Mouse (Mus musculus) C2C12 (cell line): ENCODE results near the gene Acbd4. TPM values are rescaled to one million over a fixed set of nuclear protein-coding genes. Genes with fewer than 3 reads are reported as not detected.

Experiments
- H3K27me3 ChIP-seq: one replicate; pipeline ENCODE4 v1.6.1; 2011; ENCODE audit not compliant: control insufficient read depth, insufficient read depth, insufficient read length
- H3K36me3 ChIP-seq: one replicate; pipeline ENCODE4 v1.6.1; 2011; ENCODE audit not compliant: control insufficient read depth, insufficient read depth
- H3K4me3 ChIP-seq: one replicate; pipeline ENCODE4 v1.5.1; 2011; ENCODE audit warnings: mild to moderate bottlenecking, control low read depth; ENCODE audit not compliant: poor library complexity, insufficient read depth, severe bottlenecking
- H3K79me2 ChIP-seq: one replicate; pipeline ENCODE4 v1.6.1; 2011; ENCODE audit not compliant: control insufficient read depth, insufficient read depth
- H3K79me3 ChIP-seq: one replicate; pipeline ENCODE4 v1.6.1; 2011; ENCODE audit warnings: low read depth, control low read depth
- H3ac ChIP-seq: one replicate; pipeline ENCODE3; 2011; ENCODE audit warnings: low read depth; ENCODE audit not compliant: control insufficient read depth, insufficient read length
- CEBPB ChIP-seq: IDR thresholded peaks from one replicate; pipeline ENCODE4 v1.6.1; 2011; ENCODE audit warnings: low read depth, mild to moderate bottlenecking, control low read depth, moderate library complexity
- CTCF ChIP-seq: IDR thresholded peaks from one replicate; pipeline ENCODE4 v1.5.1; 2011; ENCODE audit not compliant: control insufficient read depth, insufficient read depth, insufficient read length
- FOSL1 ChIP-seq: IDR thresholded peaks from one replicate; pipeline ENCODE4 v1.8.0; 2011; ENCODE audit warnings: mild to moderate bottlenecking, low read length; ENCODE audit not compliant: poor library complexity, insufficient read depth, severe bottlenecking
- MAX ChIP-seq: IDR thresholded peaks from one replicate; pipeline ENCODE4 v1.6.1; 2011; ENCODE audit warnings: mild to moderate bottlenecking, control low read depth
- MYOD1 ChIP-seq: IDR thresholded peaks from one replicate; pipeline ENCODE4 v1.6.1; 2011; ENCODE audit warnings: low read depth; ENCODE audit not compliant: control insufficient read depth, insufficient read length
- MYOG ChIP-seq: IDR thresholded peaks from one replicate; pipeline ENCODE4 v1.6.1; 2011; ENCODE audit not compliant: control insufficient read depth, insufficient read length; ENCODE audit errors: extremely low read depth
- USF1 ChIP-seq: IDR thresholded peaks from one replicate; pipeline ENCODE4 v1.6.1; 2011; ENCODE audit warnings: low read depth, mild to moderate bottlenecking, control low read depth, moderate library complexity
- polyA plus RNA-seq: library from polyadenylated mRNA; unstranded; fragments of >200 nt; fragmentation: generic; extraction: Trizol; gene quantifications from one replicate; pipeline ENCODE4 v1.2.1, GENCODE M21; 2012; ENCODE audit warnings: missing spikeins

Acbd4 gene
- polyA plus RNA-seq, 1 experiment = 23.0 TPM

- Histone ChIP-seq H3K4me3 (peak overlapping the region; percentile 62), H3K36me3 (peaks cover 15% of the 10 kb centered on the region), H3K79me2 (peaks cover 41% of the 10 kb centered on the region), H3K27me3 (no peaks in the 10 kb centered on the region), H3K79me3 (peaks cover 21% of the 10 kb centered on the region), H3ac (peak overlapping the region; percentile 78)
- TF ChIP-seq MAX (no peak), CTCF (peak; percentile 89)
Observed at GRCm38 (mm10) chr11:103116959-103117590, 15.6 kb downstream of the Acbd4 start.

- peak overlapping the region; percentile 62 for H3K4me3 ChIP-seq
- no peaks in the 10 kb centered on the region for H3K27me3 ChIP-seq
- TF ChIP-seq CTCF = no peak
- no peak for TF ChIP-seq CEBPB
- TF ChIP-seq USF1 = no peak
- TF ChIP-seq MAX = no peak
- TF ChIP-seq MYOG = no peak
- no peak for TF ChIP-seq MYOD1
- no peak for TF ChIP-seq FOSL1
- peaks cover 15% of the 10 kb centered on the region for H3K36me3 ChIP-seq
- H3K79me3 ChIP-seq = peaks cover 21% of the 10 kb centered on the region
- peak overlapping the region; percentile 78 for H3ac ChIP-seq
- peaks cover 41% of the 10 kb centered on the region for H3K79me2 ChIP-seq
Observed at GRCm38 (mm10) chr11:103117591-103118009, 16.1 kb downstream of the Acbd4 start.

- H3K27me3 ChIP-seq = no peaks in the 10 kb centered on the region
- no peak overlapping the region for H3ac ChIP-seq
- H3K79me3 ChIP-seq = peaks cover 21% of the 10 kb centered on the region
- H3K79me2 ChIP-seq = peaks cover 41% of the 10 kb centered on the region
- H3K36me3 ChIP-seq = peaks cover 14% of the 10 kb centered on the region
- H3K4me3 ChIP-seq = no peak overlapping the region
- no peak for TF ChIP-seq MYOG
- TF ChIP-seq FOSL1 = no peak
- TF ChIP-seq CEBPB = no peak
- TF ChIP-seq MYOD1 = no peak
- no peak for TF ChIP-seq CTCF
- no peak for TF ChIP-seq USF1
- TF ChIP-seq MAX = no peak
Observed at GRCm38 (mm10) chr11:103118866-103119265, 17.4 kb downstream of the Acbd4 start.

- Histone ChIP-seq H3K4me3 (no peak overlapping the region), H3K36me3 (peaks cover 7% of the 10 kb centered on the region), H3ac (no peak overlapping the region), H3K27me3 (no peaks in the 10 kb centered on the region), H3K79me3 (peaks cover 21% of the 10 kb centered on the region), H3K79me2 (peaks cover 36% of the 10 kb centered on the region)
- TF ChIP-seq MYOD1 (no peak), USF1 (no peak), CEBPB (no peak), MAX (no peak), FOSL1 (no peak), CTCF (no peak), MYOG (no peak)
Observed at GRCm38 (mm10) chr11:103119609-103120008, 18.1 kb downstream of the Acbd4 start.

GRCm38 (mm10) chr11:103120315-103120714 lies 18.8 kb downstream of the Acbd4 start:
- TF ChIP-seq FOSL1 (no peak), MAX (no peak), MYOD1 (no peak), MYOG (no peak)
- H3K27me3 ChIP-seq = no peaks in the 10 kb centered on the region
- no peak overlapping the region for H3ac ChIP-seq
- peaks cover 21% of the 10 kb centered on the region for H3K79me3 ChIP-seq
- H3K4me3 ChIP-seq = no peak overlapping the region
- peaks cover 7% of the 10 kb centered on the region for H3K36me3 ChIP-seq
- peaks cover 30% of the 10 kb centered on the region for H3K79me2 ChIP-seq

- H3K79me2 ChIP-seq = peaks cover 25% of the 10 kb centered on the region
- no peaks in the 10 kb centered on the region for H3K27me3 ChIP-seq
- peaks cover 12% of the 10 kb centered on the region for H3K79me3 ChIP-seq
- peak within 1 kb of the TSS; percentile 74 for H3ac ChIP-seq
- peaks cover 8% of the 10 kb centered on the region for H3K36me3 ChIP-seq
- TF ChIP-seq MYOD1 (no peak), MAX (peak; percentile 33)
- H3K4me3 ChIP-seq = peak within 1 kb of the TSS; percentile 90
Observed at GRCm38 (mm10) chr11:103131701-103132575, 30.5 kb downstream of the Acbd4 start, which contains the start of gene Hexim2. Gene Hexim2 (plus strand): TSS chr11:103132429.
